Mouse (Mus musculus): ENCODE data around the gene Dgcr2.

DNA sequence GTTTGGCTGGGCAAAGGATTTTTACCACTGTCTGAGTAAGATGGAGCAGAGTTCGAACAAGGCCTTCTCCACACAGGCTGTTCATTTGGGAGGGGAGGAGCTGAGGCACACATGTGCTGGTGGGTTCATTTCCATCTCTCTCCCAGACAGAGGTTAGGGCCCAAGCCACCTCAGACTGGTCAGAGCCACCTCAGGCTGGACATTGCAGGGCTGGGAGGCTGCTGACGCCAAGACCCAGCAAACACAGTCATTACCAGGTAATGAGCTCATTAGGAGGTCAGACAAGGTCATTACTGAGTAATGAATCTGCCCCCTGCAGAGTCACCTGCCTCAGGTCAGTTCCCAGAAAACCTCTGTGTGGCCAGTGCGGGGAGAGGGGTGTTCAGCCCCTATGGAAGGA lies 69.5 kb downstream of the Dgcr2 start:
- no peak for TF ChIP-seq CTCF (IDR thresholded peaks at IDR 0.05; ENCODE audit: low read depth, low read length)
- TF ChIP-seq POLR2A (IDR thresholded peaks at IDR 0.05; ENCODE audit: borderline replicate concordance, low read depth, low read length), result no peak

All from bone marrow macrophage, adult 2 months (primary cell).